Comparison of ENCODE assay signal across 13 mouse cellular contexts in genomic region chr2:128041066-128041750, GRCm38 (mm10).
DNase-seq lines count a peak whose midpoint lies in the region; ATAC-seq and TF ChIP-seq lines count a peak whose summit lies in the region.
"Had no signal": no experiment of that assay in that cellular context is flagged by ENCODE, and none has a peak within 500 bp of the region (broad histone marks: within the 10 kb centered on the region; RNA-seq: fewer than 3 reads in every experiment).

No protein-coding gene starts in this region.

- H3K27me3 ChIP-seq in midbrain, embryonic 11.5 days (ENCODE audit: control insufficient read depth, insufficient read depth, low read length) = no peaks in the 10 kb centered on the region
- no peaks in the 10 kb centered on the region for H3K27me3 ChIP-seq in midbrain, embryonic 15.5 days (replicated peaks)
- no peaks in the 10 kb centered on the region for H3K27me3 ChIP-seq in thymus, adult 2 months (ENCODE audit: control insufficient read depth, insufficient read depth, low read length)
- H3K27me3 ChIP-seq in forebrain, embryonic 10.5 days (ENCODE audit: poor library complexity, severe bottlenecking) = no peaks in the 10 kb centered on the region
- 0 out of 2 replicates have a peak, but pooled peaks cover 3% of the 10 kb centered on the region for H3K27me3 ChIP-seq in hindbrain, embryonic 12.5 days
- H3K27me3 ChIP-seq: hindbrain, embryonic 15.5 days had no signal

- DNase-seq in gastrocnemius, postnatal 25 days = peak; percentile 13
- no peak for DNase-seq in gastrocnemius, postnatal 10 days
- DNase-seq in midbrain, embryonic 11.5 days (ENCODE audit: low spot score, missing footprints) = peak; percentile 77
- peak; percentile 64 for DNase-seq in thymus, adult 2 months
- DNase-seq in forebrain, embryonic 10.5 days (ENCODE audit: extremely low spot score, low spot score) = no peak
- DNase-seq: liver; midbrain, embryonic 14.5 days had no signal

- H3K4me3 ChIP-seq in midbrain, embryonic 11.5 days (ENCODE audit: low read depth, low read length) = no peak overlapping the region
- H3K4me3 ChIP-seq in midbrain, embryonic 15.5 days = no peak overlapping the region
- no peak overlapping the region for H3K4me3 ChIP-seq in thymus, adult 2 months (ENCODE audit: control insufficient read depth, insufficient read depth, low read length)
- H3K4me3 ChIP-seq in forebrain, embryonic 10.5 days = no peak overlapping the region
- no peak overlapping the region for H3K4me3 ChIP-seq in hindbrain, embryonic 12.5 days
- H3K4me3 ChIP-seq: erythroblast, embryonic 14.5 days; hindbrain, embryonic 15.5 days had no signal

- no peak for TF ChIP-seq POLR2A in thymus, adult 2 months (IDR thresholded peaks at IDR 0.05; ENCODE audit: control insufficient read depth, extremely low read depth, insufficient read depth, low read length, poor library complexity)

- no peaks in the 10 kb centered on the region for H3K36me3 ChIP-seq in midbrain, embryonic 11.5 days (ENCODE audit: control insufficient read depth, insufficient read depth, low read length)
- no peaks in the 10 kb centered on the region for H3K36me3 ChIP-seq in midbrain, embryonic 15.5 days (replicated peaks)
- no peaks in the 10 kb centered on the region for H3K36me3 ChIP-seq in thymus, adult 2 months (ENCODE audit: control insufficient read depth, insufficient read depth, low read length)
- no peaks in the 10 kb centered on the region for H3K36me3 ChIP-seq in forebrain, embryonic 10.5 days (replicated peaks)
- no peaks in the 10 kb centered on the region for H3K36me3 ChIP-seq in hindbrain, embryonic 12.5 days
- H3K36me3 ChIP-seq: G1E; hindbrain, embryonic 15.5 days had no signal

- no peak for TF ChIP-seq CTCF in thymus, adult 2 months (IDR thresholded peaks at IDR 0.05; ENCODE audit: borderline replicate concordance, control insufficient read depth, extremely low read depth, insufficient read depth, low read length, poor library complexity)

- H3K27ac ChIP-seq in midbrain, embryonic 11.5 days (ENCODE audit: low read depth, low read length) = no peak overlapping the region
- no peak overlapping the region for H3K27ac ChIP-seq in midbrain, embryonic 15.5 days
- H3K27ac ChIP-seq in thymus, adult 2 months (ENCODE audit: control insufficient read depth, insufficient read depth, low read length) = no peak overlapping the region
- no peak overlapping the region for H3K27ac ChIP-seq in forebrain, embryonic 10.5 days
- H3K27ac ChIP-seq in hindbrain, embryonic 12.5 days = no peak overlapping the region
- H3K27ac ChIP-seq: hindbrain, embryonic 15.5 days had no signal

- ATAC-seq in midbrain, embryonic 11.5 days (ENCODE audit: low FRiP score) = no peak
- no peak for ATAC-seq in midbrain, embryonic 15.5 days (replicated peaks)
- ATAC-seq in granulocyte monocyte progenitor cell, adult 5-6 weeks (replicated peaks; ENCODE audit: poor library complexity, severe bottlenecking) = peak; percentile 80
- no peak for ATAC-seq in hindbrain, embryonic 12.5 days (ENCODE audit: low FRiP score)

- WGBS in midbrain, embryonic 11.5 days = 87% methylated on average over 12 of the region's 12 CpGs
- 85% methylated on average over 12 of the region's 12 CpGs for WGBS in midbrain, embryonic 15.5 days
- WGBS in thymus, adult 2 months = 25% methylated on average over 12 of the region's 12 CpGs
- WGBS in forebrain, embryonic 10.5 days = 88% methylated on average over 12 of the region's 12 CpGs
- WGBS in hindbrain, embryonic 12.5 days = 79% methylated on average over 12 of the region's 12 CpGs

- H3K4me2 ChIP-seq in midbrain, embryonic 11.5 days = no peak overlapping the region
- no peak overlapping the region for H3K4me2 ChIP-seq in midbrain, embryonic 15.5 days
- H3K4me2 ChIP-seq in hindbrain, embryonic 12.5 days (replicated peaks) = no peak overlapping the region
- H3K4me2 ChIP-seq: hindbrain, embryonic 15.5 days had no signal

- H3K4me1 ChIP-seq in midbrain, embryonic 11.5 days (ENCODE audit: control insufficient read depth, insufficient read depth, low read length) = no peaks in the 10 kb centered on the region
- no peaks in the 10 kb centered on the region for H3K4me1 ChIP-seq in midbrain, embryonic 15.5 days
- peaks cover 4% of the 10 kb centered on the region; the same call in 1 of the 2 replicates for H3K4me1 ChIP-seq in thymus, adult 2 months (replicated peaks; ENCODE audit: control insufficient read depth, insufficient read depth, low read length)
- H3K4me1 ChIP-seq in forebrain, embryonic 10.5 days = no peaks in the 10 kb centered on the region
- no peaks in the 10 kb centered on the region for H3K4me1 ChIP-seq in hindbrain, embryonic 12.5 days
- H3K4me1 ChIP-seq: hindbrain, embryonic 15.5 days had no signal

- H3K9ac ChIP-seq in midbrain, embryonic 11.5 days (ENCODE audit: low read length) = no peak overlapping the region
- no peak overlapping the region for H3K9ac ChIP-seq in midbrain, embryonic 15.5 days
- H3K9ac ChIP-seq in hindbrain, embryonic 12.5 days = no peak overlapping the region
- H3K9ac ChIP-seq: hindbrain, embryonic 15.5 days had no signal

- no peaks in the 10 kb centered on the region; the same call in 1 of the 2 replicates for H3K9me3 ChIP-seq in midbrain, embryonic 11.5 days (ENCODE audit: control insufficient read depth, low read length)
- no peaks in the 10 kb centered on the region for H3K9me3 ChIP-seq in midbrain, embryonic 15.5 days
- peaks cover 8% of the 10 kb centered on the region; the same call in 1 of the 2 replicates for H3K9me3 ChIP-seq in forebrain, embryonic 10.5 days
- no peaks in the 10 kb centered on the region for H3K9me3 ChIP-seq in hindbrain, embryonic 12.5 days (replicated peaks)
- H3K9me3 ChIP-seq: G1E; hindbrain, embryonic 15.5 days had no signal

Comparison
In these comparisons a context has a peak if more than half of its experiments do, and no peak if none do; other contexts are left out.
1. DNase-seq: peak in gastrocnemius, postnatal 25 days (single experiment), midbrain, embryonic 11.5 days (single experiment) and thymus, adult 2 months (single experiment); none in gastrocnemius, postnatal 10 days (single experiment) and forebrain, embryonic 10.5 days (single experiment).